Mouse (Mus musculus): ENCODE measurements around the gene Gpr157.

GRCm38 (mm10) chr4:150120173-150120833 is 33.1 kb downstream of the Gpr157 start:
- no peak for TF ChIP-seq CTCF (IDR thresholded peaks at IDR 0.05; ENCODE audit: low read depth)
- no peak for TF ChIP-seq EP300 (optimal IDR thresholded peaks at IDR 0.05)

Data from stomach, postnatal 0 days (tissue).